Mouse (Mus musculus): ENCODE data around the gene Parg. TPM values are rescaled to one million over a fixed set of nuclear protein-coding genes. Genes with fewer than 3 reads are reported as not detected.
A peak's percentile ranks its signal among the peaks of the same experiment; 100 is the strongest.
"Not testable (repeated sequence)": the region's sequence is repeated elsewhere in the genome, so short reads cannot be mapped to it uniquely, and the experiment has no call there.

Gene Parg
- polyA plus RNA-seq, 1 experiment: 19.1 TPM

GRCm38 (mm10) chr14:32176590-32176989, 25.2 kb upstream of the Parg start:
- not testable (repeated sequence) for DNase-seq (ENCODE audit: extremely low spot score in 1 of 2, low spot score in 1 of 2)

- DNase-seq (ENCODE audit: extremely low spot score in 1 of 2, low spot score in 1 of 2): no peak
Observed at GRCm38 (mm10) chr14:32179393-32180195, 22.2 kb upstream of the Parg start.

- no peak for DNase-seq (ENCODE audit: extremely low spot score in 1 of 2, low spot score in 1 of 2)
Observed at GRCm38 (mm10) chr14:32180861-32181260, 20.9 kb upstream of the Parg start.

- DNase-seq (ENCODE audit: extremely low spot score in 1 of 2, low spot score in 1 of 2): no peak
Observed at GRCm38 (mm10) chr14:32183846-32184245, 17.9 kb upstream of the Parg start.

- no peak for DNase-seq (ENCODE audit: extremely low spot score in 1 of 2, low spot score in 1 of 2)
Observed at GRCm38 (mm10) chr14:32190627-32191391, 10.9 kb upstream of the Parg start.

- DNase-seq (ENCODE audit: extremely low spot score in 1 of 2, low spot score in 1 of 2): no peak
Observed at GRCm38 (mm10) chr14:32191926-32192325, 9.8 kb upstream of the Parg start.

- peak in 1 of 2 experiments; percentile 52 for DNase-seq (ENCODE audit: extremely low spot score in 1 of 2, low spot score in 1 of 2)
Observed at GRCm38 (mm10) chr14:32192437-32192836, 9.3 kb upstream of the Parg start.

- DNase-seq (ENCODE audit: extremely low spot score in 1 of 2, low spot score in 1 of 2): not testable (repeated sequence)
Observed at GRCm38 (mm10) chr14:32193557-32193956, 8.2 kb upstream of the Parg start.

GRCm38 (mm10) chr14:32201354-32201753, 395 bp upstream of the Parg start:
- no peak for DNase-seq (ENCODE audit: extremely low spot score in 1 of 2, low spot score in 1 of 2)

GRCm38 (mm10) chr14:32226601-32227000, 24.9 kb downstream of the Parg start:
- no peak for DNase-seq (ENCODE audit: extremely low spot score in 1 of 2, low spot score in 1 of 2)

GRCm38 (mm10) chr14:32228996-32229395, 27.2 kb downstream of the Parg start:
- peak in 1 of 2 experiments; percentile 86 for DNase-seq (ENCODE audit: extremely low spot score in 1 of 2, low spot score in 1 of 2)

- DNase-seq (ENCODE audit: extremely low spot score in 1 of 2, low spot score in 1 of 2): peak in 1 of 2 experiments; percentile 19
Observed at GRCm38 (mm10) chr14:32242401-32242800, 40.7 kb downstream of the Parg start.

- DNase-seq (ENCODE audit: extremely low spot score in 1 of 2, low spot score in 1 of 2): no peak
Observed at GRCm38 (mm10) chr14:32246019-32246418, 44.3 kb downstream of the Parg start.

- DNase-seq (ENCODE audit: extremely low spot score in 1 of 2, low spot score in 1 of 2): no peak
Observed at GRCm38 (mm10) chr14:32249616-32250015, 47.9 kb downstream of the Parg start.

GRCm38 (mm10) chr14:32260830-32261229, 59.1 kb downstream of the Parg start:
- DNase-seq (ENCODE audit: extremely low spot score in 1 of 2, low spot score in 1 of 2): no peak

GRCm38 (mm10) chr14:32261741-32262140, 60.0 kb downstream of the Parg start:
- DNase-seq (ENCODE audit: extremely low spot score in 1 of 2, low spot score in 1 of 2): no peak

GRCm38 (mm10) chr14:32268999-32269398, 67.2 kb downstream of the Parg start:
- DNase-seq (ENCODE audit: extremely low spot score in 1 of 2, low spot score in 1 of 2): no peak

GRCm38 (mm10) chr14:32269589-32269988, 67.8 kb downstream of the Parg start:
- DNase-seq (ENCODE audit: extremely low spot score in 1 of 2, low spot score in 1 of 2): peak in 1 of 2 experiments; percentile 14

GRCm38 (mm10) chr14:32301622-32302021, 99.9 kb downstream of the Parg start:
- peak; percentile 59 to 66 for DNase-seq (ENCODE audit: extremely low spot score in 1 of 2, low spot score in 1 of 2)

GRCm38 (mm10) chr14:32302423-32302822, 100.7 kb downstream of the Parg start:
- no peak for DNase-seq (ENCODE audit: extremely low spot score in 1 of 2, low spot score in 1 of 2)

GRCm38 (mm10) chr14:32304921-32305320, 103.2 kb downstream of the Parg start:
- DNase-seq (ENCODE audit: extremely low spot score in 1 of 2, low spot score in 1 of 2): no peak

- DNase-seq (ENCODE audit: extremely low spot score in 1 of 2, low spot score in 1 of 2): peak; percentile 35 to 86
Observed at GRCm38 (mm10) chr14:32309876-32310275, 108.1 kb downstream of the Parg start.
